Comparison of ENCODE assay signal across 10 mouse cellular contexts in genomic region chr9:65142399-65142798, GRCm38 (mm10). TPM values are rescaled to one million over a fixed set of nuclear protein-coding genes. Genes with fewer than 3 reads are reported as not detected.
DNase-seq lines count a peak whose midpoint lies in the region; ATAC-seq lines count a peak whose summit lies in the region.
"Had no signal": no experiment of that assay in that cellular context is flagged by ENCODE, and none has a peak within 500 bp of the region (broad histone marks: within the 10 kb centered on the region; RNA-seq: fewer than 3 reads in every experiment).

No protein-coding gene starts in this region.

- peak overlapping the region; percentile 79 for H3K4me3 ChIP-seq in embryonic facial prominence, embryonic 13.5 days
- peak overlapping the region; percentile 75 for H3K4me3 ChIP-seq in intestine, embryonic 16.5 days (ENCODE audit: low read length)
- H3K4me3 ChIP-seq in neural tube, embryonic 12.5 days, result peak overlapping the region; percentile 95

- peak overlapping the region; percentile 86 for H3K9ac ChIP-seq in embryonic facial prominence, embryonic 13.5 days
- H3K9ac ChIP-seq in intestine, embryonic 16.5 days (ENCODE audit: low read depth, low read length), result peak overlapping the region; percentile 75
- H3K9ac ChIP-seq in neural tube, embryonic 12.5 days, result peak overlapping the region; percentile 98

- under 1% methylated on average over 8 of the region's 8 CpGs for WGBS in embryonic facial prominence, embryonic 13.5 days
- WGBS in intestine, embryonic 16.5 days, result 3% methylated on average over 8 of the region's 8 CpGs
- WGBS in neural tube, embryonic 12.5 days, result 0% methylated on average over 8 of the region's 8 CpGs

- H3K27me3 ChIP-seq in embryonic facial prominence, embryonic 13.5 days, result no peaks in the 10 kb centered on the region; the same call in 1 of the 2 replicates
- H3K27me3 ChIP-seq in intestine, embryonic 16.5 days (replicated peaks; ENCODE audit: control insufficient read depth, insufficient read depth, low read length), result peaks cover 8% of the 10 kb centered on the region; the same call in 1 of the 2 replicates
- H3K27me3 ChIP-seq in neural tube, embryonic 12.5 days (replicated peaks), result no peaks in the 10 kb centered on the region

- H3K4me1 ChIP-seq in embryonic facial prominence, embryonic 13.5 days, result peaks cover 17% of the 10 kb centered on the region
- H3K4me1 ChIP-seq in intestine, embryonic 16.5 days (ENCODE audit: control insufficient read depth, insufficient read depth, low read length), result peaks cover 13% of the 10 kb centered on the region
- peaks cover 51% of the 10 kb centered on the region for H3K4me1 ChIP-seq in neural tube, embryonic 12.5 days

- no peaks in the 10 kb centered on the region for H3K9me3 ChIP-seq in embryonic facial prominence, embryonic 13.5 days
- H3K9me3 ChIP-seq in intestine, embryonic 16.5 days (ENCODE audit: control insufficient read depth, low read length), result no peaks in the 10 kb centered on the region
- H3K9me3 ChIP-seq in neural tube, embryonic 12.5 days, result no peaks in the 10 kb centered on the region

- peak overlapping the region; percentile 85 for H3K4me2 ChIP-seq in embryonic facial prominence, embryonic 13.5 days
- peak overlapping the region; percentile 100 for H3K4me2 ChIP-seq in intestine, embryonic 16.5 days (ENCODE audit: low read depth, low read length)
- H3K4me2 ChIP-seq in neural tube, embryonic 12.5 days (replicated peaks), result peak overlapping the region; percentile 80

- peak; percentile 34 to 39 for DNase-seq in kidney, postnatal 4 days
- no peak for DNase-seq in kidney, adult 18-20 months
- no peak for DNase-seq in layer of hippocampus, adult 18-20 months (ENCODE audit: low spot score in 2 of 2)
- DNase-seq in gastrocnemius, postnatal 25 days, result no peak
- no peak for DNase-seq in c-Kit-positive CD71-positive TER-119-positive erythroid progenitor cells, embryonic 14.5 days (ENCODE audit: low spot score)

- H3K27ac ChIP-seq in embryonic facial prominence, embryonic 13.5 days, result no peak overlapping the region
- H3K27ac ChIP-seq in intestine, embryonic 16.5 days (ENCODE audit: low read length), result no peak overlapping the region
- peak overlapping the region; percentile 92; the same call in 1 of the 2 replicates for H3K27ac ChIP-seq in neural tube, embryonic 12.5 days

- H3K36me3 ChIP-seq in embryonic facial prominence, embryonic 13.5 days, result peaks cover 6% of the 10 kb centered on the region; the same call in 1 of the 2 replicates
- no peaks in the 10 kb centered on the region for H3K36me3 ChIP-seq in intestine, embryonic 16.5 days (ENCODE audit: control insufficient read depth, insufficient read depth, low read length)
- H3K36me3 ChIP-seq in neural tube, embryonic 12.5 days, result peaks cover 30% of the 10 kb centered on the region

- ATAC-seq in embryonic facial prominence, embryonic 13.5 days (ENCODE audit: insufficient number of reproducible peaks, insufficient read depth, low FRiP score, low TSS enrichment, low read depth), result no peak
- ATAC-seq in intestine, embryonic 16.5 days, result no peak
- ATAC-seq in neural tube, embryonic 12.5 days (ENCODE audit: low FRiP score, low read depth), result no peak
- ATAC-seq: Patski had no signal

RNA-seq across cellular contexts. Expression of gene Igdcc3, which starts 1.4 kb away (rescaled TPM):
- 2.1 and 3.0 TPM in 2 replicates for polyA plus RNA-seq in embryonic facial prominence, embryonic 13.5 days (2015; fragmentation: Nextera tagmentation; extraction: Ambion mirVana)
- polyA plus RNA-seq in intestine, embryonic 16.5 days (2015; fragmentation: Nextera tagmentation; extraction: Ambion mirVana), result 0.12 and 0.60 TPM in 2 replicates
- 32.6 and 36.4 TPM in 2 replicates for polyA plus RNA-seq in neural tube, embryonic 12.5 days (2016; fragmentation: Nextera tagmentation; extraction: Ambion mirVana)
- total RNA-seq in layer of hippocampus, adult 18-20 months (2021), result 1 to 10 TPM; 2.9 to 4.0 TPM
- under 1 TPM; 0.21 to 0.33 TPM for total RNA-seq in gastrocnemius, postnatal 25 days (2021)
- polyA plus RNA-seq: erythroblast, embryonic 14.5 days; Patski had no signal

RNA-seq across cellular contexts. Expression of gene Igdcc4, which starts 41.1 kb away (rescaled TPM):
- polyA plus RNA-seq in embryonic facial prominence, embryonic 13.5 days (2015; fragmentation: Nextera tagmentation; extraction: Ambion mirVana), result 31.0 and 31.7 TPM in 2 replicates
- 13.0 and 14.5 TPM in 2 replicates for polyA plus RNA-seq in intestine, embryonic 16.5 days (2015; fragmentation: Nextera tagmentation; extraction: Ambion mirVana)
- 10.3 and 11.7 TPM in 2 replicates for polyA plus RNA-seq in neural tube, embryonic 12.5 days (2016; fragmentation: Nextera tagmentation; extraction: Ambion mirVana)
- total RNA-seq in layer of hippocampus, adult 18-20 months (2021), result 10 to 100 TPM; 37.2 TPM
- 10 to 100 TPM; 26.4 to 27.3 TPM for total RNA-seq in gastrocnemius, postnatal 25 days (2021)
- polyA plus RNA-seq: erythroblast, embryonic 14.5 days had no signal

RNA-seq across cellular contexts. Expression of gene Parp16, which starts 52.8 kb away (rescaled TPM):
- polyA plus RNA-seq in embryonic facial prominence, embryonic 13.5 days (2015; fragmentation: Nextera tagmentation; extraction: Ambion mirVana), result 7.1 and 8.1 TPM in 2 replicates
- polyA plus RNA-seq in intestine, embryonic 16.5 days (2015; fragmentation: Nextera tagmentation; extraction: Ambion mirVana), result 10.8 and 11.0 TPM in 2 replicates
- 5.4 and 5.7 TPM in 2 replicates for polyA plus RNA-seq in neural tube, embryonic 12.5 days (2016; fragmentation: Nextera tagmentation; extraction: Ambion mirVana)
- 1 to 10 TPM; 3.8 to 4.3 TPM for total RNA-seq in layer of hippocampus, adult 18-20 months (2021)
- total RNA-seq in gastrocnemius, postnatal 25 days (2021), result 1 to 10 TPM; 3.8 to 5.3 TPM

Comparison
In these comparisons a context has a peak if more than half of its experiments do, and no peak if none do; other contexts are left out.
1. DNase-seq: peak in kidney, postnatal 4 days (2 of 2); none in kidney, adult 18-20 months (single experiment), layer of hippocampus, adult 18-20 months (0 of 2), gastrocnemius, postnatal 25 days (single experiment) and c-Kit-positive CD71-positive TER-119-positive erythroid progenitor cells, embryonic 14.5 days (single experiment).
2. Peak in every context shown above with its lines, with median percentiles within 50 percentile points of each other: H3K4me2 ChIP-seq, H3K4me3 ChIP-seq and H3K9ac ChIP-seq.